Mouse (Mus musculus): ENCODE measurements around the gene Angel2. TPM values are rescaled to one million over a fixed set of nuclear protein-coding genes. Genes with fewer than 3 reads are reported as not detected.

Angel2 gene
- polyA plus RNA-seq, 1 experiment from 2014 or later: 40.4 TPM

GRCm38 (mm10) chr1:190910836-190911235 is 14.1 kb upstream of the Angel2 start:
- 51% methylated on average over 6 of the region's 6 CpGs for WGBS
- no peak for DNase-seq (ENCODE audit: low spot score)
- Histone ChIP-seq H3K27ac (ENCODE audit: low read length) (no peak overlapping the region), H3K9ac (replicated peaks; ENCODE audit: low read depth) (peak overlapping the region; percentile 54; the same call in 1 of the 2 replicates), H3K9me3 (ENCODE audit: low read length) (no peaks in the 10 kb centered on the region), H3K4me2 (replicated peaks; ENCODE audit: low read depth, low read length) (peak overlapping the region; percentile 83), H3K4me3 (ENCODE audit: low read depth, low read length) (peak overlapping the region; percentile 62), H3K27me3 (replicated peaks; ENCODE audit: insufficient read depth, low read length) (no peaks in the 10 kb centered on the region), H3K4me1 (ENCODE audit: insufficient read depth, low read depth, low read length) (peaks cover 5% of the 10 kb centered on the region; the same call in 1 of the 2 replicates), H3K36me3 (ENCODE audit: insufficient read depth, low read length) (no peaks in the 10 kb centered on the region)
- TF ChIP-seq EP300 (IDR thresholded peaks at IDR 0.05): no peak
- TF ChIP-seq CTCF (IDR thresholded peaks at IDR 0.05): no peak
- ATAC-seq: no peak

DNA sequence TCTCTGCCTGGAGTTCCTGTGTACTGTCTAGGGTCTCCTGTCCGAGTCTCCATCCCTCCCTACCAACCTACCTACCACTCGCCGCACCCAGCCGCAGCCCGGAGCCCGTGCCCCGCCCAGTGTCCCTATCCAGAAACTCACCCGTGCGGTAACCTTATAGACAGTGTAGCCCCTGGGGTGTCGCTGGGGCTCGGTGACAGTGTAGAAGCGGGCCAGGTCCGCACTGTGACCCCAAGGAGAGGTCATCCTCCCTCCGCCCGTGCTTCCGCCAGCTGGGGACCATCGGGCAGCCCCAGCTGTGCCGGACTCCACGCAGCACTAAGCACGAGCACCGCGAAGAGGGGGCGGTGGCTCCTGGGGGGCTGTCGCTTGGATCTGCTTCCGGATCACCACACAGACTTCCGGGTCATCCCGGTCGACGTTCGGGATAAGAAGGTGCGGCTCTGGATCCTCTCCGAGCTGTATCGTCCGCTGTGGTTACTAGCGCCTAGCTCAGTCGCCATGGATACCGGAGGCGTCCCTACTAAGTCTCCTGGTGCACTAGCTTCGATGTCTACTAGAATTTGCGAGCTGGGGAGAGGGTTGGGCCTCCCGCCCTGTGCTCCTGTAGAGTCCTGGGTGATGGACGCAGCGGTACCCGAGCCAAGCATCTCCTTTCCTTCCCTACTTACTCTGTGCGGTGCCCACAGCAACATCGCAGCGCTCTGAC is 13.3 kb upstream of the Angel2 start, which contains the start of gene Rps6kc1:
TSS of gene Rps6kc1 (minus strand) at position 356 of the 709 bp plus-strand sequence.
- WGBS: under 1% methylated on average over 46 of the region's 47 CpGs
- TF ChIP-seq EP300 (IDR thresholded peaks at IDR 0.05): no peak
- no peak for TF ChIP-seq CTCF (IDR thresholded peaks at IDR 0.05)
- Histone ChIP-seq H3K4me2 (replicated peaks; ENCODE audit: low read depth, low read length) (peak within 1 kb of the TSS; percentile 83), H3K36me3 (ENCODE audit: insufficient read depth, low read length) (no peaks in the 10 kb centered on the region), H3K27ac (ENCODE audit: low read length) (peak within 1 kb of the TSS; percentile 48), H3K27me3 (replicated peaks; ENCODE audit: insufficient read depth, low read length) (no peaks in the 10 kb centered on the region), H3K9ac (replicated peaks; ENCODE audit: low read depth) (peak within 1 kb of the TSS; percentile 54), H3K9me3 (ENCODE audit: low read length) (no peaks in the 10 kb centered on the region), H3K4me3 (ENCODE audit: low read depth, low read length) (peak within 1 kb of the TSS; percentile 62), H3K4me1 (ENCODE audit: insufficient read depth, low read depth, low read length) (peaks cover 5% of the 10 kb centered on the region; the same call in 1 of the 2 replicates)
- DNase-seq (ENCODE audit: low spot score): peak; percentile 87
- ATAC-seq: peak; percentile 97

DNA sequence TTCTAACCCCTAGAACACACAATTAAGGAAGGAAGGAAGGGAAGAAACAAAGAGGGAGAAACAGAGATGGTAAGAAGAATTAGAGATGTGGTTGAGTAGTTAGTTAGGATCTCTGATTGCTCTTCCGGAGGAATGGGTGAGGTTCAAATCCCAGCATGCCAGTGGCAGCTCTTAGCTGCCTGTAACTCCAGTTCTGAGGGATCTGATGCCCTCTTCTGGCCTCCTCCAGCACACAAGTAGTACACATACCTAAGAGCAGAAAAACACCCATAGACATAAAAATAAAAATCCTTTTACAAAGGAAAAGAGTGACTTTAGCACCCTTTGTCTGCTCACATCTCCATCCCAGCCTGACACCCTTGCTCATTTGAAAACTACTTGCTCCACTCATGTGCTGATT is 12.3 kb upstream of the Angel2 start:
- Histone ChIP-seq H3K9me3 (ENCODE audit: low read length) (no peaks in the 10 kb centered on the region), H3K4me3 (ENCODE audit: low read depth, low read length) (no peak overlapping the region), H3K27me3 (replicated peaks; ENCODE audit: insufficient read depth, low read length) (no peaks in the 10 kb centered on the region), H3K4me2 (replicated peaks; ENCODE audit: low read depth, low read length) (no peak overlapping the region), H3K4me1 (ENCODE audit: insufficient read depth, low read depth, low read length) (peaks cover 5% of the 10 kb centered on the region; the same call in 1 of the 2 replicates), H3K27ac (ENCODE audit: low read length) (no peak overlapping the region), H3K36me3 (ENCODE audit: insufficient read depth, low read length) (no peaks in the 10 kb centered on the region), H3K9ac (replicated peaks; ENCODE audit: low read depth) (no peak overlapping the region)
- TF ChIP-seq CTCF (IDR thresholded peaks at IDR 0.05) (peak; percentile 42), EP300 (IDR thresholded peaks at IDR 0.05) (no peak)
- ATAC-seq (no peak), DNase-seq (ENCODE audit: low spot score) (peak; percentile 42)
- WGBS: 60% methylated on average over 1 of the region's 1 CpGs

DNA sequence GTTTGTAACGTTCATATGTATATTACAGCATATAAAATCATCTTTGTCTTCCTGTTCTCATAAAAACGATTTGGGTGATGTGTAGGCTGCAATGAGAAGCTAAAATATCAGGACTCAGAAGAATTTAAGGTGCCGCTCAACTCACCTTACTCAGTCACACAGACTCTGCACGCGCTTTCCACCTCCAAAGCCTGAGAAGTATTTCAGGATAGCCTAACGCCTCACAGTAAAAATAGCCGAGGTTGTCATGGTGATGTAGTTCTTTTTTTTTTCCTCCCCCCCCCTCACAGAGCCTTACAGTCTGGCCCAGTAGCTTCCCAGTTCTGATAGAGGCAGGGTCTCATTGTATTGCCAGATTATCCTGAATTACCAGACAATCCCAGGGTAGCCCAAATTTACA is 6.0 kb upstream of the Angel2 start:
- no peak overlapping the region for H3K4me3 ChIP-seq (ENCODE audit: low read depth, low read length)
- WGBS: 47% methylated on average over 7 of the region's 7 CpGs

DNA sequence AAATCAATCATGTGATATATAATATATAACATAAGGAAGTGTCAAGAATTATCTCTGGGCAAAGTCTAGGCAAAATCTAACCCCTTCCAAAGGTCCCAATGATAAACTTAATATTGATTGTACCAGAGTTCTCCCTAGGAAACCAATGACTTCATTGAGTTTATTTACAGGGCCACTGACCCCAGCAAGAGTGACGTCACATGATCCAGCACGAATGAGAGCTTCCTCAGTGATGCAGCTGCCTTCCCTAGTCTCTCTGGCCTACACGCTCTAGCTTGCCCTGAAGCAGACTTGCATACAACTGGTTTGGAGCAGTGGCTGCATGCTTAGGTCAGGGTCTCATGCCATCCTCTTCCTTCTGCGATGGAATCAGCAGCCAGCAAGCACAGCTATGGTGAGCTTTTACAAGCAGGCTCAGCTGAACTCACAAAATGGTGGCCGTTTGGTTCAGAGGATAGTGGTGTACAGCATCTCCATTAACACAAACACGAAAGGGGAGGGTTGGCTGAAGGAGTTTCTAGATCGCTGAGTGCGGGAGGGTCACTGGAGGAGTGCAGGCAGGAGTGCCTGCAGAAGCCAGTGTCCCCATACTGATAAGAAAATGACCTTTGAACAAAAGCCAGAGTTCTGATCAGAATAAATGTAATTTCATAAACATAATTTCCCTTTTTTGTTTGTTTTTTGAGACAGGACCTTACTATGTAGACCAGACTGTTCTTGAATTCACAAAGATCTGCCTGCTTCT is 5.0 kb upstream of the Angel2 start:
- Histone ChIP-seq H3K27me3 (replicated peaks; ENCODE audit: insufficient read depth, low read length) (no peaks in the 10 kb centered on the region), H3K27ac (ENCODE audit: low read length) (no peak overlapping the region), H3K4me1 (ENCODE audit: insufficient read depth, low read depth, low read length) (no peaks in the 10 kb centered on the region), H3K9me3 (ENCODE audit: low read length) (no peaks in the 10 kb centered on the region), H3K9ac (replicated peaks; ENCODE audit: low read depth) (no peak overlapping the region), H3K4me2 (replicated peaks; ENCODE audit: low read depth, low read length) (no peak overlapping the region), H3K4me3 (ENCODE audit: low read depth, low read length) (no peak overlapping the region), H3K36me3 (ENCODE audit: insufficient read depth, low read length) (no peaks in the 10 kb centered on the region)
- TF ChIP-seq CTCF (IDR thresholded peaks at IDR 0.05): no peak
- TF ChIP-seq EP300 (IDR thresholded peaks at IDR 0.05): no peak
- ATAC-seq (no peak), DNase-seq (ENCODE audit: low spot score) (no peak)
- WGBS: 56% methylated on average over 8 of the region's 8 CpGs

More for the DNA sequence above, 6.0 kb upstream of the Angel2 start:
- no peak overlapping the region for H3K9ac ChIP-seq (replicated peaks; ENCODE audit: low read depth)
- H3K27me3 ChIP-seq (replicated peaks; ENCODE audit: insufficient read depth, low read length): no peaks in the 10 kb centered on the region
- no peak for ATAC-seq
- no peak for DNase-seq (ENCODE audit: low spot score)
- TF ChIP-seq EP300 (IDR thresholded peaks at IDR 0.05): no peak
- no peak for TF ChIP-seq CTCF (IDR thresholded peaks at IDR 0.05)
- H3K27ac ChIP-seq (ENCODE audit: low read length): no peak overlapping the region
- H3K9me3 ChIP-seq (ENCODE audit: low read length): no peaks in the 10 kb centered on the region
- H3K4me2 ChIP-seq (replicated peaks; ENCODE audit: low read depth, low read length): no peak overlapping the region
- no peaks in the 10 kb centered on the region for H3K36me3 ChIP-seq (ENCODE audit: insufficient read depth, low read length)
- H3K4me1 ChIP-seq (ENCODE audit: insufficient read depth, low read depth, low read length): no peaks in the 10 kb centered on the region

GRCm38 (mm10) chr1:190927311-190927710 is 2.4 kb downstream of the Angel2 start:
- peak overlapping the region; percentile 66; the same call in 1 of the 2 replicates for H3K4me3 ChIP-seq (ENCODE audit: low read depth, low read length)
- no peaks in the 10 kb centered on the region for H3K36me3 ChIP-seq (ENCODE audit: insufficient read depth, low read length)
- ATAC-seq (no peak), DNase-seq (ENCODE audit: low spot score) (no peak)
- H3K9me3 ChIP-seq (ENCODE audit: low read length): no peaks in the 10 kb centered on the region
- 45% methylated on average over 3 of the region's 3 CpGs for WGBS
- TF ChIP-seq EP300 (IDR thresholded peaks at IDR 0.05) (no peak), CTCF (IDR thresholded peaks at IDR 0.05) (no peak)
- H3K4me1 ChIP-seq (ENCODE audit: insufficient read depth, low read depth, low read length): no peaks in the 10 kb centered on the region
- no peak overlapping the region for H3K9ac ChIP-seq (replicated peaks; ENCODE audit: low read depth)
- peak overlapping the region; percentile 65; the same call in 1 of the 2 replicates for H3K4me2 ChIP-seq (replicated peaks; ENCODE audit: low read depth, low read length)
- H3K27ac ChIP-seq (ENCODE audit: low read length): no peak overlapping the region
- H3K27me3 ChIP-seq (replicated peaks; ENCODE audit: insufficient read depth, low read length): no peaks in the 10 kb centered on the region
